Mouse (Mus musculus): ENCODE data around the gene Pdcl2. TPM values are rescaled to one million over a fixed set of nuclear protein-coding genes. Genes with fewer than 3 reads are reported as not detected.

Gene Pdcl2
- polyA plus RNA-seq, 1 experiment from 2014 or later = not detected

GRCm38 (mm10) chr5:76287062-76287461, 43.9 kb downstream of the Pdcl2 start:
- no peak overlapping the region for H3K4me2 ChIP-seq
- no peaks in the 10 kb centered on the region for H3K9me3 ChIP-seq (replicated peaks; ENCODE audit: control insufficient read depth, low read length)
- no peak overlapping the region for H3K9ac ChIP-seq (ENCODE audit: low read depth, low read length)
- H3K36me3 ChIP-seq (ENCODE audit: control insufficient read depth, insufficient read depth, low read length) = no peaks in the 10 kb centered on the region
- no peak for ATAC-seq (replicated peaks; ENCODE audit: insufficient number of reproducible peaks, low FRiP score, low TSS enrichment)
- H3K4me3 ChIP-seq (ENCODE audit: low read depth, low read length) = no peak overlapping the region
- no peaks in the 10 kb centered on the region for H3K4me1 ChIP-seq (ENCODE audit: control insufficient read depth, insufficient read depth, low read length)
- H3K27ac ChIP-seq (ENCODE audit: low read depth, low read length) = no peak overlapping the region
- H3K27me3 ChIP-seq (ENCODE audit: control insufficient read depth, insufficient read depth, low read length) = no peaks in the 10 kb centered on the region
- WGBS (ENCODE audit: insufficient replicate concordance) = 71% methylated on average over 5 of the region's 5 CpGs

- Histone ChIP-seq H3K4me3 (ENCODE audit: low read depth, low read length) (no peak overlapping the region), H3K9ac (ENCODE audit: low read depth, low read length) (no peak overlapping the region), H3K4me2 (no peak overlapping the region), H3K9me3 (replicated peaks; ENCODE audit: control insufficient read depth, low read length) (no peaks in the 10 kb centered on the region), H3K27ac (ENCODE audit: low read depth, low read length) (no peak overlapping the region), H3K27me3 (ENCODE audit: control insufficient read depth, insufficient read depth, low read length) (no peaks in the 10 kb centered on the region), H3K36me3 (ENCODE audit: control insufficient read depth, insufficient read depth, low read length) (no peaks in the 10 kb centered on the region), H3K4me1 (ENCODE audit: control insufficient read depth, insufficient read depth, low read length) (no peaks in the 10 kb centered on the region)
- 71% methylated on average over 4 of the region's 4 CpGs for WGBS (ENCODE audit: insufficient replicate concordance)
- ATAC-seq (replicated peaks; ENCODE audit: insufficient number of reproducible peaks, low FRiP score, low TSS enrichment) = no peak
Observed at GRCm38 (mm10) chr5:76285699-76286098, 45.3 kb downstream of the Pdcl2 start.

- Histone ChIP-seq H3K4me3 (ENCODE audit: low read depth, low read length) (no peak overlapping the region), H3K9ac (ENCODE audit: low read depth, low read length) (no peak overlapping the region)
- 69% methylated on average over 1 of the region's 1 CpGs for WGBS (ENCODE audit: insufficient replicate concordance)
Observed at GRCm38 (mm10) chr5:76283890-76284289, 47.1 kb downstream of the Pdcl2 start.

GRCm38 (mm10) chr5:76274977-76275376, 56.0 kb downstream of the Pdcl2 start:
- Histone ChIP-seq H3K4me3 (ENCODE audit: low read depth, low read length) (no peak overlapping the region), H3K27me3 (ENCODE audit: control insufficient read depth, insufficient read depth, low read length) (no peaks in the 10 kb centered on the region), H3K4me1 (ENCODE audit: control insufficient read depth, insufficient read depth, low read length) (no peaks in the 10 kb centered on the region), H3K9ac (ENCODE audit: low read depth, low read length) (no peak overlapping the region), H3K9me3 (replicated peaks; ENCODE audit: control insufficient read depth, low read length) (no peaks in the 10 kb centered on the region), H3K4me2 (no peak overlapping the region), H3K27ac (ENCODE audit: low read depth, low read length) (no peak overlapping the region), H3K36me3 (ENCODE audit: control insufficient read depth, insufficient read depth, low read length) (no peaks in the 10 kb centered on the region)
- 83% methylated on average over 4 of the region's 4 CpGs for WGBS (ENCODE audit: insufficient replicate concordance)
- ATAC-seq (replicated peaks; ENCODE audit: insufficient number of reproducible peaks, low FRiP score, low TSS enrichment) = no peak

More at GRCm38 (mm10) chr5:76283890-76284289, 47.1 kb downstream of the Pdcl2 start:
- ATAC-seq (replicated peaks; ENCODE audit: insufficient number of reproducible peaks, low FRiP score, low TSS enrichment) = no peak
- Histone ChIP-seq H3K4me1 (ENCODE audit: control insufficient read depth, insufficient read depth, low read length) (no peaks in the 10 kb centered on the region), H3K9me3 (replicated peaks; ENCODE audit: control insufficient read depth, low read length) (no peaks in the 10 kb centered on the region), H3K36me3 (ENCODE audit: control insufficient read depth, insufficient read depth, low read length) (no peaks in the 10 kb centered on the region), H3K27ac (ENCODE audit: low read depth, low read length) (no peak overlapping the region), H3K27me3 (ENCODE audit: control insufficient read depth, insufficient read depth, low read length) (no peaks in the 10 kb centered on the region), H3K4me2 (no peak overlapping the region)

Other genes starting within 250 kb of the Pdcl2 start
- 21.2 and 28.5 TPM in 2 replicates for gene Srd5a3, start 190.9 kb downstream of the Pdcl2 start, polyA plus RNA-seq (2014; fragmentation: Nextera tagmentation; extraction: Ambion mirVana)
- gene Tmem165, start 147.3 kb downstream of the Pdcl2 start, polyA plus RNA-seq (2014; fragmentation: Nextera tagmentation; extraction: Ambion mirVana) = 87.6 and 88.4 TPM in 2 replicates
- 10.0 and 12.1 TPM in 2 replicates for gene Clock, start 26.4 kb downstream of the Pdcl2 start, polyA plus RNA-seq (2014; fragmentation: Nextera tagmentation; extraction: Ambion mirVana)
- not detected in 2 replicates for gene Nmu, start 32.6 kb upstream of the Pdcl2 start, polyA plus RNA-seq (2014; fragmentation: Nextera tagmentation; extraction: Ambion mirVana)
- not detected in 2 replicates for gene Gm7271, start 152.9 kb upstream of the Pdcl2 start, polyA plus RNA-seq (2014; fragmentation: Nextera tagmentation; extraction: Ambion mirVana)
- gene Exoc1, start 198.2 kb upstream of the Pdcl2 start, polyA plus RNA-seq (2014; fragmentation: Nextera tagmentation; extraction: Ambion mirVana) = 29.1 and 30.6 TPM in 2 replicates

Data from heart, embryonic 11.5 days (tissue).